Mouse (Mus musculus): ENCODE measurements at regions not wholly inside any gene's neighbourhood (a gene's known extent, or its start where the extent isn't known, plus 50 kb on each side); places are given as distances from the start of the nearest gene placed in this dataset.

GRCm38 (mm10) chr10:43764581-43764980, 137.0 kb downstream of the Qrsl1 start:
- TF ChIP-seq POLR2A (IDR thresholded peaks at IDR 0.05; ENCODE audit: borderline replicate concordance, insufficient read depth, low read length) (no peak), CTCF (IDR thresholded peaks at IDR 0.05; ENCODE audit: borderline replicate concordance, insufficient read depth, low read depth, low read length) (no peak)
